Mouse (Mus musculus) spleen, postnatal 10 days (tissue): Measurements from ENCODE around the gene Prph2.

Experiments
- DNase-seq, 2 experiments: peaks; one replicate each; pipeline ENCODE4 v3.0.0; 2021 to 2022; ENCODE audit warnings: low spot score in 2 of 2

Gene Prph2

GRCm38 (mm10) chr17:46890843-46891594 is 19.2 kb upstream of the Prph2 start:
- DNase-seq, result peak in 1 of 2 experiments; percentile 63

- no peak for DNase-seq
These were observed 14.8 kb upstream of the Prph2 start for GRCm38 (mm10) chr17:46895426-46895825.

GRCm38 (mm10) chr17:46897221-46897950 is 12.9 kb upstream of the Prph2 start:
- DNase-seq, result no peak

GRCm38 (mm10) chr17:46900941-46901340 is 9.3 kb upstream of the Prph2 start:
- DNase-seq, result no peak

GRCm38 (mm10) chr17:46903876-46904490 is 6.3 kb upstream of the Prph2 start:
- peak; percentile 64 to 81 for DNase-seq

- no peak for DNase-seq
These were observed 2.1 kb downstream of the Prph2 start for GRCm38 (mm10) chr17:46912331-46912730.

- no peak for DNase-seq
These were observed 4.9 kb downstream of the Prph2 start for GRCm38 (mm10) chr17:46915129-46915528.

GRCm38 (mm10) chr17:46918951-46919350 is 8.7 kb downstream of the Prph2 start:
- no peak for DNase-seq

GRCm38 (mm10) chr17:46920855-46921254 is 10.6 kb downstream of the Prph2 start:
- DNase-seq, result no peak

- DNase-seq, result no peak
These were observed 15.9 kb downstream of the Prph2 start for GRCm38 (mm10) chr17:46926192-46926591.

- DNase-seq, result no peak
These were observed 16.7 kb downstream of the Prph2 start for GRCm38 (mm10) chr17:46926941-46927340.

- DNase-seq, result no peak
These were observed 17.5 kb downstream of the Prph2 start for GRCm38 (mm10) chr17:46927781-46928180.

GRCm38 (mm10) chr17:46929277-46929676 is 19.0 kb downstream of the Prph2 start:
- no peak for DNase-seq

GRCm38 (mm10) chr17:46929897-46930296 is 19.6 kb downstream of the Prph2 start:
- DNase-seq, result no peak

GRCm38 (mm10) chr17:46932961-46933360 is 22.7 kb downstream of the Prph2 start:
- DNase-seq, result no peak

GRCm38 (mm10) chr17:46933557-46934348 is 23.5 kb downstream of the Prph2 start:
- peak; percentile 51 to 79 for DNase-seq

- no peak for DNase-seq
These were observed 30.2 kb downstream of the Prph2 start for GRCm38 (mm10) chr17:46940461-46940860.

GRCm38 (mm10) chr17:46942421-46942820 is 32.2 kb downstream of the Prph2 start:
- DNase-seq, result no peak

GRCm38 (mm10) chr17:46946276-46946675 is 36.0 kb downstream of the Prph2 start:
- no peak for DNase-seq

GRCm38 (mm10) chr17:46958045-46958444 is 47.8 kb downstream of the Prph2 start:
- DNase-seq, result no peak

GRCm38 (mm10) chr17:46960216-46960615 is 50.0 kb downstream of the Prph2 start:
- no peak for DNase-seq

GRCm38 (mm10) chr17:46962153-46962552 is 51.9 kb downstream of the Prph2 start:
- DNase-seq, result no peak
